Mouse (Mus musculus) lung, adult 2 months (tissue): ENCODE data around the gene Mynn. TPM values are rescaled to one million over a fixed set of nuclear protein-coding genes. Genes with fewer than 3 reads are reported as not detected.

Experiments used
- DNase-seq: peaks from one replicate; pipeline ENCODE4 v3.0.0; 2022
- H3K4me1 ChIP-seq: fragments of 200-500 bp; 2 replicates; pipeline ENCODE4 v1.6.1; 2011; ENCODE audit warnings: low read length; ENCODE audit not compliant: control insufficient read depth, insufficient read depth
- H3K4me3 ChIP-seq: fragments of 200-500 bp; replicated peaks from 2 replicates; pipeline ENCODE3; 2011; ENCODE audit warnings: low read depth, mild to moderate bottlenecking, control low read depth, low read length; ENCODE audit errors: extremely low read depth
- CTCF ChIP-seq: fragments of 200-500 bp; IDR thresholded peaks from 2 replicates; pipeline ENCODE4 v1.5.1; 2011; ENCODE audit warnings: mild to moderate bottlenecking, low read length, control low read depth; ENCODE audit not compliant: insufficient read depth
- POLR2A ChIP-seq: fragments of 200-500 bp; IDR thresholded peaks from 2 replicates; pipeline ENCODE4 v1.6.1; 2011; ENCODE audit warnings: low read depth, mild to moderate bottlenecking, control low read depth, low read length, borderline replicate concordance; ENCODE audit errors: extremely low read depth
- WGBS: fragments of 180-500 bp; shearing (Covaris S2); methylation state at CpG from one replicate; pipeline ENCODE4 v1.1.7; 2018; 5-methylcytosine and 5-hydroxymethylcytosine counted together
- polyA plus RNA-seq: library from polyadenylated mRNA; depleted of rRNA; stranded (reverse); fragments of >200 nt; gene quantifications from 2 replicates; pipeline ENCODE4 v1.2.3, GENCODE M21; 2012; rRNA removed

Gene Mynn
- polyA plus RNA-seq, 1 experiment, result 8.6 TPM

DNA sequence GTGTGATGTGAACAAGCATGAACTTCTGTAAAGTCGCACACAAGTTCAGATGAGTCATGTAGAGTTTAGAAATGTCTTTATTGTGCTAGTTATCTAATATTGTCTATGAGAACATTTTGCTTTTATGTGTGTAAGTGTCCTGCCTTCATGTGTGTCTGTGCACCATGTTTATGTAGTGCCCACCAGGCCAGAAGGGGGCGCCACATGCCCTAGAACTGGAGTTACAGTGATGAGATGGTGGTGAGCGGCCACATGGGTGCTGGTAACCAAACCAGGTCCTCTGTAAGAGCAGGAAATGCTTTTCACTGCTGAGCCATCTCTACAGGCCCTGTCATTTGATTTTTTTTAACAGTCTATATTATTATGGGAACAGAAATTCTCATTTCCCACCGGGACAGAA lies 33.8 kb downstream of the Mynn start:
- TF ChIP-seq POLR2A (no peak), CTCF (no peak)
- 80% methylated on average over 4 of the region's 4 CpGs for WGBS
- no peak for DNase-seq

GRCm38 (mm10) chr3:30644207-30644606 lies 42.3 kb downstream of the Mynn start, which contains the start of gene Lrriq4:
Gene Lrriq4 (plus strand): TSS chr3:30644507.
- no peak for TF ChIP-seq POLR2A
- TF ChIP-seq CTCF, result no peak

More for the DNA sequence above, 33.8 kb downstream of the Mynn start:
- no peak overlapping the region for H3K4me3 ChIP-seq
- H3K4me1 ChIP-seq, result no peaks in the 10 kb centered on the region

DNA sequence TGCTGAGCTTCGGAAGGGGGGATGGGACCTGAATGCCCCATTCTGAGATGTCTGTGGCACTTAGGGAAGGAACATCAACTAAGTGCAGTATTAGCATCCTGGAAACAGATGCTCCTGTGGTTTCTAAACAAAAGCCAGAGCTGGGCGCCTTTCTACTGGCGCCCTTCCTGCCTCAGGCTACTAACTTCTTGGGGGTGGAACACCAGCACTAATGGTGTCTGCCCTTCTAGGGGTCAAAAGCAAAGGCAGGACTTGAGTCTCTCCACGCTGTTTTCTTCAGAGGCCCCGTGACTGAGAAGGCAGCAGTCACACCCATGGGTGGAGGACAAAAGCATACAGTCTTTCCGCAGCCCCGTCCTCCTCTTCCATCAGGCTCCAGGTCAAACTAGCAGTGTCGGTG lies 44.9 kb downstream of the Mynn start:
- no peak overlapping the region for H3K4me3 ChIP-seq
- 42% methylated on average over 8 of the region's 8 CpGs for WGBS
- no peak for DNase-seq
- H3K4me1 ChIP-seq, result peaks cover 10% of the 10 kb centered on the region
- TF ChIP-seq POLR2A (no peak), CTCF (no peak)

More at GRCm38 (mm10) chr3:30644207-30644606, 42.3 kb downstream of the Mynn start, which contains the start of gene Lrriq4:
- Histone ChIP-seq H3K4me1 (no peaks in the 10 kb centered on the region), H3K4me3 (no peak within 1 kb of the TSS)
- WGBS, result 55% methylated on average over 2 of the region's 2 CpGs
- DNase-seq, result no peak

DNA sequence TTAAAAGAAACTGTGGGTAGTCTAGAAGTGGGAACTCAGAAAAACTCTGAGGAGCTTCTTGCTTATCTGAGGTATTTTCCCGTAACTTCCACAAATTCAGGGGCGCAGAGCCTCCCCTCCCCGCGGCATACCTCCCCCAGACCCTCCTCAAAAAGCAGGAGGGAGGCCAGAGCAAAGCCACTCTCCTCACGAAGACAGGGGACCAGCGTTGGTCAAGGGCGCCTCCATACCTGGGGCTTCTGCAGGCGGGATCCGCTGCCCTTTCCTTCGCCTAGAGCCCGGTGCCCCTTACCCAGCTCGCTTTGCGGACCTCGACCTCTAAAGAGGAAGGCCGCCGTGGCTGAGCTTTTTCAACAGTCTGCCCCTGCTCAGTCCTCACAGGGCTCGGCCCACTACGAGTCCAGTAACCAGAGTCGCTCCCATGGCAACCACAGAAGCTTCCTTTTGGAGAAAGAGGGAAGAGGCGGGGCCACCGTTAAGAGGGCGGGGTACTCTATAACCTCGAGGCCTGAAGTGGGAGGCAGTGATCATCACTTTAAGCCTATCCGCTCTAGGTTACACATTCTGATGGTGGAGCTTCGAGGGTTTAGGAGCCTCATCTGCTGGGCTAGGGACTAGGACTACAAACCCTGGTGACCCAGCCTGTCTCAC lies 45.7 kb downstream of the Mynn start, which contains the start of gene Lrrc34:
Lrrc34 (minus strand) TSS at position 430 of the 651 bp plus-strand sequence.
- peak within 1 kb of the TSS; percentile 9 for H3K4me3 ChIP-seq
- WGBS, result 9% methylated on average over 25 of the region's 25 CpGs
- H3K4me1 ChIP-seq, result peaks cover 10% of the 10 kb centered on the region
- DNase-seq, result peak; percentile 10
- TF ChIP-seq POLR2A, result no peak; the same call in 1 of the 2 replicates

GRCm38 (mm10) chr3:30648466-30648865 lies 46.6 kb downstream of the Mynn start:
- Histone ChIP-seq H3K4me3 (no peak overlapping the region), H3K4me1 (peaks cover 10% of the 10 kb centered on the region)
- DNase-seq, result no peak
- WGBS, result 95% methylated on average over 2 of the region's 2 CpGs
- TF ChIP-seq POLR2A, result no peak
- TF ChIP-seq CTCF, result no peak

GRCm38 (mm10) chr3:30650062-30650841 lies 48.4 kb downstream of the Mynn start:
- TF ChIP-seq POLR2A (no peak), CTCF (no peak)
- Histone ChIP-seq H3K4me3 (peak overlapping the region; percentile 11), H3K4me1 (peaks cover 10% of the 10 kb centered on the region)
- peak; percentile 10 for DNase-seq
- WGBS, result 2% methylated on average over 41 of the region's 41 CpGs

GRCm38 (mm10) chr3:30655937-30656336 lies 54.1 kb downstream of the Mynn start:
- DNase-seq, result no peak
- WGBS, result 72% methylated on average over 5 of the region's 5 CpGs
- no peak for TF ChIP-seq POLR2A
- no peak for TF ChIP-seq CTCF

GRCm38 (mm10) chr3:30658486-30658885 lies 56.6 kb downstream of the Mynn start:
- 75% methylated on average over 9 of the region's 9 CpGs for WGBS
- DNase-seq, result no peak
- H3K4me1 ChIP-seq, result no peaks in the 10 kb centered on the region
- H3K4me3 ChIP-seq, result no peak overlapping the region
- TF ChIP-seq POLR2A, result no peak
- no peak for TF ChIP-seq CTCF

More at GRCm38 (mm10) chr3:30655937-30656336, 54.1 kb downstream of the Mynn start:
- H3K4me3 ChIP-seq, result no peak overlapping the region
- peaks cover 2% of the 10 kb centered on the region; the same call in 1 of the 2 replicates for H3K4me1 ChIP-seq

Other genes with a start within 250 kb of the Mynn start
- gene Mecom, start 54.1 kb upstream of the Mynn start, polyA plus RNA-seq, result 13.5 and 16.0 TPM in 2 replicates
- not detected in 2 replicates for gene Actrt3, start 2.1 kb upstream of the Mynn start, polyA plus RNA-seq
- gene Lrriq4, start 42.4 kb downstream of the Mynn start, polyA plus RNA-seq, result not detected in 2 replicates
- gene Lrrc34, start 45.8 kb downstream of the Mynn start, polyA plus RNA-seq, result 0.34 and 0.79 TPM in 2 replicates
- 0.35 and 0.78 TPM in 2 replicates for gene Lrrc31, start 97.8 kb downstream of the Mynn start, polyA plus RNA-seq
- gene Samd7, start 144.2 kb downstream of the Mynn start, polyA plus RNA-seq, result not detected in 2 replicates
- gene Sec62, start 190.8 kb downstream of the Mynn start, polyA plus RNA-seq, result 15.3 and 22.9 TPM in 2 replicates